Mouse (Mus musculus): ENCODE data around the gene AC161166.1.

The AC161166.1 gene

GRCm38 (mm10) chr7:24507726-24508114 is 4.5 kb downstream of the AC161166.1 start:
- POLR2A ChIA-PET, result interaction anchor here (0.6 to 11.8 kb wide), 60 partner anchors 9 to 1304 kb away, joined by 3 to 133 read pairs (median 5); partner anchors contain the start of genes Irgc1 (in 2 of the 4), Irgq (in 2 of the 4), Plaur (in 2 of the 4) and Smg9 (in 2 of the 4)
- CTCF ChIA-PET, result interaction anchor here in 3 of 4 experiments (0.7 to 2.9 kb wide), 15 partner anchors 8 to 103 kb away, joined by 3 to 16 read pairs (median 5); partner anchors contain the start of gene Phldb3 (in 1 of the 3)

GRCm38 (mm10) chr7:24506838-24507725 is 5.2 kb downstream of the AC161166.1 start, which contains the start of gene Zfp428:
Gene Zfp428 (plus strand): TSS chr7:24507006.
- ChIA-PET CTCF (interaction anchor here in 3 of 4 experiments (0.5 to 2.9 kb wide), 18 partner anchors 8 to 519 kb away, joined by 3 to 16 read pairs (median 4); partner anchors contain the start of gene Phldb3 (in 1 of the 3)), POLR2A (interaction anchor here (0.6 to 11.8 kb wide), 80 partner anchors 9 to 1305 kb away, joined by 3 to 133 read pairs (median 4); partner anchors contain the start of genes Cadm4 (in 2 of the 4), Irgc1 (in 2 of the 4), Irgq (in 2 of the 4) and Plaur (in 2 of the 4))

- CTCF ChIA-PET, result interaction anchor here in 3 of 4 experiments (0.6 to 2.9 kb wide), 15 partner anchors 9 to 520 kb away, joined by 3 to 16 read pairs (median 4); partner anchors contain the start of genes Cadm4 (in 1 of the 3), Irgq (in 1 of the 3) and Phldb3 (in 1 of the 3)
- POLR2A ChIA-PET, result interaction anchor here (0.8 to 11.8 kb wide), 55 partner anchors 8 to 398 kb away, joined by 3 to 133 read pairs (median 5); partner anchors contain the start of genes Cadm4 (in 2 of the 4), Irgq (in 2 of the 4), Smg9 (in 2 of the 4) and Irgc1 (in 1 of the 4)
Measured at GRCm38 (mm10) chr7:24506476-24506837, 5.8 kb downstream of the AC161166.1 start.

- POLR2A ChIA-PET, result interaction anchor here (0.6 to 11.8 kb wide), 49 partner anchors 8 to 384 kb away, joined by 3 to 133 read pairs (median 6); partner anchors contain the start of genes Cadm4 (in 2 of the 4), Irgq (in 2 of the 4), Smg9 (in 2 of the 4) and Irgc1 (in 1 of the 4)
Measured at GRCm38 (mm10) chr7:24506065-24506459, 6.2 kb downstream of the AC161166.1 start.

GRCm38 (mm10) chr7:24505447-24506064 is 6.7 kb downstream of the AC161166.1 start:
- ChIA-PET POLR2A (interaction anchor here (0.5 to 11.8 kb wide), 51 partner anchors 8 to 385 kb away, joined by 3 to 133 read pairs (median 4); partner anchors contain the start of genes Cadm4 (in 2 of the 4), Irgq (in 2 of the 4), Smg9 (in 2 of the 4) and Pinlyp (in 1 of the 4)), CTCF (interaction anchor here in 3 of 4 experiments (0.6 to 2.9 kb wide), 14 partner anchors 10 to 974 kb away, joined by 3 to 16 read pairs (median 4); partner anchors contain the start of genes Cadm4 (in 1 of the 3) and Irgq (in 1 of the 3))

More at GRCm38 (mm10) chr7:24506065-24506459, 6.2 kb downstream of the AC161166.1 start:
- CTCF ChIA-PET, result interaction anchor here in 3 of 4 experiments (0.6 to 2.9 kb wide), 13 partner anchors 9 to 520 kb away, joined by 3 to 16 read pairs (median 4); partner anchors contain the start of genes Cadm4 (in 1 of the 3), Irgq (in 1 of the 3) and Phldb3 (in 1 of the 3)

- ChIA-PET CTCF (interaction anchor here in 3 of 4 experiments (0.6 to 2.9 kb wide), 13 partner anchors 11 to 975 kb away, joined by 3 to 16 read pairs (median 4); partner anchors contain the start of gene Cadm4 (in 1 of the 3)), POLR2A (interaction anchor here (0.5 to 11.8 kb wide), 27 partner anchors 12 to 385 kb away, joined by 3 to 133 read pairs (median 4); partner anchors contain the start of genes Smg9 (in 2 of the 4), Irgq (in 1 of the 4) and Rps19 (in 1 of the 4))
Measured at GRCm38 (mm10) chr7:24504868-24505267, 7.4 kb downstream of the AC161166.1 start.

- ChIA-PET CTCF (interaction anchor here in 2 of 4 experiments (0.6 to 0.7 kb wide), 4 partner anchors 14 to 530 kb away, joined by 3 to 6 read pairs (median 4); no protein-coding TSS in a partner anchor), POLR2A (interaction anchor here in 3 of 4 experiments (0.6 to 11.8 kb wide), 7 partner anchors 13 to 66 kb away, joined by 3 to 133 read pairs (median 5); no protein-coding TSS in a partner anchor)
Measured at GRCm38 (mm10) chr7:24504004-24504403, 8.3 kb downstream of the AC161166.1 start.

- ChIA-PET POLR2A (interaction anchor here in 2 of 4 experiments (0.7 to 11.8 kb wide), 8 partner anchors 8 to 39 kb away, joined by 3 to 133 read pairs (median 3); partner anchors contain the start of gene Cadm4 (in 1 of the 2)), CTCF (interaction anchor here (0.6 to 2.9 kb wide), 46 partner anchors 9 to 1124 kb away, joined by 3 to 21 read pairs (median 4); partner anchors contain the start of genes Cadm4 (in 1 of the 4), Irgq (in 1 of the 4), Rabac1 (in 1 of the 4) and Xrcc1 (in 1 of the 4))
Measured at GRCm38 (mm10) chr7:24501492-24501891, 10.8 kb downstream of the AC161166.1 start.

GRCm38 (mm10) chr7:24500929-24501328 is 11.3 kb downstream of the AC161166.1 start:
- ChIA-PET POLR2A (interaction anchor here in 3 of 4 experiments (0.5 to 11.8 kb wide), 10 partner anchors 9 to 164 kb away, joined by 3 to 133 read pairs (median 3); partner anchors contain the start of gene Cadm4 (in 1 of the 3)), CTCF (interaction anchor here (0.6 to 2.9 kb wide), 59 partner anchors 8 to 1369 kb away, joined by 3 to 21 read pairs (median 4); partner anchors contain the start of genes Cadm4 (in 2 of the 4), Xrcc1 (in 2 of the 4), Irgq (in 1 of the 4) and Pinlyp (in 1 of the 4))

- POLR2A ChIA-PET, result interaction anchor here in 3 of 4 experiments (0.8 to 11.8 kb wide), 14 partner anchors 11 to 200 kb away, joined by 3 to 133 read pairs (median 6); partner anchors contain the start of genes Pinlyp (in 1 of the 3) and Xrcc1 (in 1 of the 3)
- CTCF ChIA-PET, result interaction anchor here (0.5 to 2.9 kb wide), 32 partner anchors 8 to 334 kb away, joined by 3 to 21 read pairs (median 4); partner anchors contain the start of genes AC161166.1 (in 1 of the 4), Cadm4 (in 1 of the 4), Irgq (in 1 of the 4) and Plaur (in 1 of the 4)
Measured at GRCm38 (mm10) chr7:24499856-24500577, 12.2 kb downstream of the AC161166.1 start.

- ChIA-PET CTCF (interaction anchor here in 2 of 4 experiments (0.9 to 1.2 kb wide), 2 partner anchors 14 kb away, joined by 3 to 4 read pairs; no protein-coding TSS in a partner anchor), POLR2A (interaction anchor here in 2 of 4 experiments (1.7 to 4.4 kb wide), 3 partner anchors 10 to 19 kb away, joined by 4 to 21 read pairs (median 12); no protein-coding TSS in a partner anchor)
Measured at GRCm38 (mm10) chr7:24488303-24488702, 24.0 kb downstream of the AC161166.1 start.

GRCm38 (mm10) chr7:24487403-24487802 is 24.9 kb downstream of the AC161166.1 start:
- ChIA-PET CTCF (interaction anchor here in 3 of 4 experiments (0.6 to 1.1 kb wide), 3 partner anchors 14 to 132 kb away, joined by 3 to 5 read pairs (median 4); no protein-coding TSS in a partner anchor), POLR2A (interaction anchor here in 2 of 4 experiments (1.1 to 4.4 kb wide), 5 partner anchors 9 to 38 kb away, joined by 3 to 21 read pairs (median 4); no protein-coding TSS in a partner anchor)

- POLR2A ChIA-PET, result interaction anchor here (0.6 to 4.4 kb wide), 4 partner anchors 10 to 28 kb away, joined by 3 to 21 read pairs (median 4); no protein-coding TSS in a partner anchor
Measured at GRCm38 (mm10) chr7:24486654-24487130, 25.6 kb downstream of the AC161166.1 start.

GRCm38 (mm10) chr7:24485481-24485880 is 26.8 kb downstream of the AC161166.1 start:
- ChIA-PET CTCF (interaction anchor here in 2 of 4 experiments (0.8 to 2.4 kb wide), 3 partner anchors 12 to 113 kb away, joined by 3 to 11 read pairs (median 3); no protein-coding TSS in a partner anchor), POLR2A (interaction anchor here in 1 of 4 experiments (2.2 kb wide), 1 partner anchor 134 kb away, joined by 4 read pairs; no protein-coding TSS in a partner anchor)

More at GRCm38 (mm10) chr7:24486654-24487130, 25.6 kb downstream of the AC161166.1 start:
- CTCF ChIA-PET, result interaction anchor here in 2 of 4 experiments (1.0 to 1.1 kb wide), 2 partner anchors 15 to 29 kb away, joined by 4 to 5 read pairs; no protein-coding TSS in a partner anchor

- CTCF ChIA-PET, result interaction anchor here (0.6 to 2.4 kb wide), 16 partner anchors 10 to 468 kb away, joined by 3 to 11 read pairs (median 3); no protein-coding TSS in a partner anchor
- POLR2A ChIA-PET, result interaction anchor here (0.6 to 3.9 kb wide), 16 partner anchors 9 to 705 kb away, joined by 3 to 24 read pairs (median 4); partner anchors contain the start of genes Zfp428 (in 2 of the 4) and AC161166.1 (in 1 of the 4)
Measured at GRCm38 (mm10) chr7:24483291-24483690, 29.0 kb downstream of the AC161166.1 start.

Data from embryonic stem cell, embryonic (primary cell).